Mouse (Mus musculus): ENCODE data around the gene Hjurp. TPM values are rescaled to one million over a fixed set of nuclear protein-coding genes. Genes with fewer than 3 reads are reported as not detected.

Hjurp gene
- polyA plus RNA-seq, 1 experiment: 217 TPM

- no peaks in the 10 kb centered on the region for H3K9me3 ChIP-seq (replicated peaks; ENCODE audit: control insufficient read depth, insufficient read depth, low read length, poor library complexity, severe bottlenecking)
- TF ChIP-seq CTCF (IDR thresholded peaks at IDR 0.05; ENCODE audit: low read depth, low read length) (no peak), EP300 (IDR thresholded peaks at IDR 0.05; ENCODE audit: insufficient read depth, low read depth, low read length) (no peak), POLR2A (IDR thresholded peaks at IDR 0.05; ENCODE audit: insufficient read depth, low read length) (no peak)
- H3K4me3 ChIP-seq (ENCODE audit: low read depth, low read length): no peak overlapping the region
- H3K27me3 ChIP-seq (ENCODE audit: control insufficient read depth, insufficient read depth, low read length, poor library complexity, severe bottlenecking): no peaks in the 10 kb centered on the region
- no peak overlapping the region for H3K27ac ChIP-seq (ENCODE audit: insufficient read depth, low read length)
- no peaks in the 10 kb centered on the region for H3K4me1 ChIP-seq (ENCODE audit: control insufficient read depth, insufficient read depth, low read length)
- no peaks in the 10 kb centered on the region for H3K36me3 ChIP-seq (ENCODE audit: control insufficient read depth, insufficient read depth, low read length, poor library complexity, severe bottlenecking)
- no peak overlapping the region for H3K9ac ChIP-seq (ENCODE audit: low read depth, poor library complexity, severe bottlenecking)
These were observed 43.8 kb downstream of the Hjurp start for GRCm38 (mm10) chr1:88233421-88234247.

GRCm38 (mm10) chr1:88232664-88233380, 44.6 kb downstream of the Hjurp start:
- Histone ChIP-seq H3K4me1 (ENCODE audit: control insufficient read depth, insufficient read depth, low read length) (no peaks in the 10 kb centered on the region), H3K4me3 (ENCODE audit: low read depth, low read length) (no peak overlapping the region), H3K9ac (ENCODE audit: low read depth, poor library complexity, severe bottlenecking) (no peak overlapping the region), H3K27me3 (ENCODE audit: control insufficient read depth, insufficient read depth, low read length, poor library complexity, severe bottlenecking) (no peaks in the 10 kb centered on the region), H3K27ac (ENCODE audit: insufficient read depth, low read length) (no peak overlapping the region), H3K36me3 (ENCODE audit: control insufficient read depth, insufficient read depth, low read length, poor library complexity, severe bottlenecking) (no peaks in the 10 kb centered on the region), H3K9me3 (replicated peaks; ENCODE audit: control insufficient read depth, insufficient read depth, low read length, poor library complexity, severe bottlenecking) (no peaks in the 10 kb centered on the region)
- TF ChIP-seq EP300 (IDR thresholded peaks at IDR 0.05; ENCODE audit: insufficient read depth, low read depth, low read length): no peak
- no peak for TF ChIP-seq CTCF (IDR thresholded peaks at IDR 0.05; ENCODE audit: low read depth, low read length)
- no peak for TF ChIP-seq POLR2A (IDR thresholded peaks at IDR 0.05; ENCODE audit: insufficient read depth, low read length)

- Histone ChIP-seq H3K4me1 (ENCODE audit: control insufficient read depth, insufficient read depth, low read length) (no peaks in the 10 kb centered on the region), H3K27ac (ENCODE audit: insufficient read depth, low read length) (no peak overlapping the region), H3K4me3 (ENCODE audit: low read depth, low read length) (no peak overlapping the region), H3K36me3 (ENCODE audit: control insufficient read depth, insufficient read depth, low read length, poor library complexity, severe bottlenecking) (no peaks in the 10 kb centered on the region), H3K9ac (ENCODE audit: low read depth, poor library complexity, severe bottlenecking) (no peak overlapping the region), H3K27me3 (ENCODE audit: control insufficient read depth, insufficient read depth, low read length, poor library complexity, severe bottlenecking) (no peaks in the 10 kb centered on the region), H3K9me3 (replicated peaks; ENCODE audit: control insufficient read depth, insufficient read depth, low read length, poor library complexity, severe bottlenecking) (no peaks in the 10 kb centered on the region)
- no peak for TF ChIP-seq CTCF (IDR thresholded peaks at IDR 0.05; ENCODE audit: low read depth, low read length)
- no peak for TF ChIP-seq POLR2A (IDR thresholded peaks at IDR 0.05; ENCODE audit: insufficient read depth, low read length)
- no peak for TF ChIP-seq EP300 (IDR thresholded peaks at IDR 0.05; ENCODE audit: insufficient read depth, low read depth, low read length)
These were observed 45.5 kb downstream of the Hjurp start for GRCm38 (mm10) chr1:88231803-88232499.

DNA sequence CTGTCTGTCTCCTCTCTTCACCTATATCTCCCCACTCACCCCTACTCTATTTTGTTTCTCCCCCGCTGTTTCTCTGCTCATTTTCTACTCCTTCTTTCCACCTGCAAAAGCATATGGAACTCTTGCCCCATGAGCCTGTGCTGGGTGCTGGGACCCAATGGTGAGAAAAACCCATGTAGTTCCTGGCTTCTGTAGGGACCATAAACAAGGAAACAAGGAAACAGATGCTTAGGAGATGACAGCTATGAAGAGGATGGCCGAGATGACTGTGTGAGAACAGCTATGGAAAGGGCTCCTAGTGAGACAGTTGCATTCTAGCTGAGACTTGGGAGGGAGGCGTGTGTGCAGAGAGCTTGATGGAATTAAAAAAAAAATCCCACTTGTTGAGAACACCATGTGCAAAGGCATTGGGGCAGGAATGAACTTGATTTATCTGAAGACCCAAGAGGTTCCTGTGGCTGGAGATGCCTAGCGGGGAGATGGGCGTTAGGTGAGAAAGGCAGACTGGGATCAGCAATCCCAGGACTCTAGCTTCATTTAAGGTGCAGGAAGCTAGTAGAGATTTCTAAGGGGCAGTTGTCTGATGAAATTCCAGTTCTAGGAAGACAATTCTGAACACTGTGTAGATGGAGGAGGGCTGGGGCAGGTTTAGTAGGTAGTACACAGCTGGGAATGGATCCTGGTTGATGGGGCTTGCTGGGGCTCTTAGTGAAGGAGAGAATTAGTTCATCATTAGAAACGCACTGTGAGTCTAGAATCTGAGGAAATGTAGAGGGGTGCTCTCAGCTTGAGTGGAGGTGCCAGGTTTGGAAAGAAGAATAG, 46.2 kb downstream of the Hjurp start:
- Histone ChIP-seq H3K36me3 (ENCODE audit: control insufficient read depth, insufficient read depth, low read length, poor library complexity, severe bottlenecking) (no peaks in the 10 kb centered on the region), H3K9ac (ENCODE audit: low read depth, poor library complexity, severe bottlenecking) (no peak overlapping the region), H3K4me3 (ENCODE audit: low read depth, low read length) (no peak overlapping the region), H3K4me1 (ENCODE audit: control insufficient read depth, insufficient read depth, low read length) (no peaks in the 10 kb centered on the region), H3K27me3 (ENCODE audit: control insufficient read depth, insufficient read depth, low read length, poor library complexity, severe bottlenecking) (no peaks in the 10 kb centered on the region), H3K9me3 (replicated peaks; ENCODE audit: control insufficient read depth, insufficient read depth, low read length, poor library complexity, severe bottlenecking) (no peaks in the 10 kb centered on the region), H3K27ac (ENCODE audit: insufficient read depth, low read length) (no peak overlapping the region)
- TF ChIP-seq CTCF (IDR thresholded peaks at IDR 0.05; ENCODE audit: low read depth, low read length): no peak

- Histone ChIP-seq H3K27me3 (ENCODE audit: control insufficient read depth, insufficient read depth, low read length, poor library complexity, severe bottlenecking) (no peaks in the 10 kb centered on the region), H3K36me3 (ENCODE audit: control insufficient read depth, insufficient read depth, low read length, poor library complexity, severe bottlenecking) (no peaks in the 10 kb centered on the region), H3K27ac (ENCODE audit: insufficient read depth, low read length) (no peak overlapping the region), H3K9ac (ENCODE audit: low read depth, poor library complexity, severe bottlenecking) (no peak overlapping the region), H3K4me3 (ENCODE audit: low read depth, low read length) (no peak overlapping the region), H3K9me3 (replicated peaks; ENCODE audit: control insufficient read depth, insufficient read depth, low read length, poor library complexity, severe bottlenecking) (no peaks in the 10 kb centered on the region), H3K4me1 (ENCODE audit: control insufficient read depth, insufficient read depth, low read length) (no peaks in the 10 kb centered on the region)
- no peak for TF ChIP-seq EP300 (IDR thresholded peaks at IDR 0.05; ENCODE audit: insufficient read depth, low read depth, low read length)
- TF ChIP-seq CTCF (IDR thresholded peaks at IDR 0.05; ENCODE audit: low read depth, low read length): no peak
- no peak for TF ChIP-seq POLR2A (IDR thresholded peaks at IDR 0.05; ENCODE audit: insufficient read depth, low read length)
These were observed 47.0 kb downstream of the Hjurp start for GRCm38 (mm10) chr1:88230421-88230820.

Measured in ES-Bruce4 (cell line).